Mouse (Mus musculus) hindbrain, embryonic 14.5 days (tissue): ENCODE measurements around the gene Cox8b. TPM values are rescaled to one million over a fixed set of nuclear protein-coding genes. Genes with fewer than 3 reads are reported as not detected.

Experiments used
- ATAC-seq: fragments of 200-750 bp; cut with Nextera tagmentation; 2 replicates; pipeline ENCODE4 v1.8.0; 2017; ENCODE audit warnings: moderate number of reproducible peaks, mild to moderate bottlenecking, moderate TSS enrichment, moderate library complexity; ENCODE audit not compliant: low FRiP score
- DNase-seq: peaks from one replicate; pipeline ENCODE4 v3.0.0-alpha.2; 2015; ENCODE audit warnings: low spot score
- H3K27ac ChIP-seq: fragments of 300-500 bp; sonication (generic); 2 replicates; pipeline ENCODE4 v1.5.1; 2014; ENCODE audit warnings: mild to moderate bottlenecking, moderate library complexity
- H3K27me3 ChIP-seq: fragments of 300-500 bp; sonication (generic); 2 replicates; pipeline ENCODE4 v1.6.1; 2014; ENCODE audit warnings: mild to moderate bottlenecking, low read length, mixed read lengths; ENCODE audit not compliant: control insufficient read depth, insufficient read depth
- H3K36me3 ChIP-seq: fragments of 300-500 bp; sonication (generic); replicated peaks from 2 replicates; pipeline ENCODE4 v1.6.1; 2014; ENCODE audit not compliant: control insufficient read depth, insufficient read depth
- H3K4me1 ChIP-seq: fragments of 300-500 bp; sonication (generic); replicated peaks from 2 replicates; pipeline ENCODE4 v1.6.1; 2014; ENCODE audit warnings: antibody characterized with exemption, low read length, mixed read lengths; ENCODE audit not compliant: control insufficient read depth, insufficient read depth
- H3K4me2 ChIP-seq: fragments of 300-500 bp; sonication (generic); replicated peaks from 2 replicates; pipeline ENCODE4 v1.6.1; 2014; ENCODE audit warnings: mild to moderate bottlenecking, moderate library complexity
- H3K4me3 ChIP-seq: fragments of 300-500 bp; sonication (generic); replicated peaks from 2 replicates; pipeline ENCODE4 v1.5.1; 2014; ENCODE audit warnings: mild to moderate bottlenecking, low read length
- H3K9ac ChIP-seq: fragments of 300-500 bp; sonication (generic); 2 replicates; pipeline ENCODE4 v1.6.1; 2014
- H3K9me3 ChIP-seq: fragments of 300-500 bp; sonication (generic); 2 replicates; pipeline ENCODE4 v1.6.1; 2016; ENCODE audit warnings: low read length; ENCODE audit not compliant: control insufficient read depth
- WGBS: fragments of 180-500 bp; shearing (Covaris S2); extraction: QIAGEN DNeasy Blood & Tissue Kit; methylation state at CpG from one replicate; pipeline ENCODE4 v1.1.7; 2014; 5-methylcytosine and 5-hydroxymethylcytosine counted together
- polyA plus RNA-seq: library from polyadenylated mRNA; unstranded; fragments of >200 nt; fragmentation: Nextera tagmentation; extraction: Ambion mirVana; gene quantifications from 2 replicates; pipeline ENCODE4 v1.2.1, GENCODE M21; 2014

The Cox8b gene
- polyA plus RNA-seq, 1 experiment from 2014 or later = not detected

DNA sequence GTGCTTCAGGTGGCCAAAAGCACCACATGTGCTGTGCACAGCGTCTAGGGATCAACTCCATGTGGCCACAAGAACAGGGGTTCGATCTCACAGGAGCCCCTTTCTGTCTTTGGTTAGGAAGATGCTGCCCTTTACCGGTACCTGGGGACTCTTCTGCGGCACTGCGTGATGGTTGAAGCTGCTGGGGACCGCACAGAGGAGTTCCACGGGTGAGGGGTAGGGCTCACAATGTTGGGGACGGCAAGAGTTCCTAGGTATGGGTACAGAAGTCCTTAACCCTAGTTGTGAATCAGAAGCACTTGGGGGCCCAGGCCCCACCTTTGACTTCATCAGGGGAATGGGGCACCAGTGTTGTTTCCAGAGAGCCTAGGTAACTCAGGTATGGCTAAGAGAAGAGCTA is 41.5 kb downstream of the Cox8b start:
- peak overlapping the region; percentile 83 for H3K4me2 ChIP-seq
- 94% methylated on average over 8 of the region's 8 CpGs for WGBS
- H3K27me3 ChIP-seq = no peaks in the 10 kb centered on the region
- H3K4me3 ChIP-seq = peak overlapping the region; percentile 83
- DNase-seq = no peak
- ATAC-seq = no peak
- no peak overlapping the region for H3K27ac ChIP-seq
- H3K9ac ChIP-seq = peak overlapping the region; percentile 38; the same call in 1 of the 2 replicates
- H3K36me3 ChIP-seq = peaks cover 64% of the 10 kb centered on the region
- no peaks in the 10 kb centered on the region for H3K9me3 ChIP-seq
- peaks cover 27% of the 10 kb centered on the region for H3K4me1 ChIP-seq

DNA sequence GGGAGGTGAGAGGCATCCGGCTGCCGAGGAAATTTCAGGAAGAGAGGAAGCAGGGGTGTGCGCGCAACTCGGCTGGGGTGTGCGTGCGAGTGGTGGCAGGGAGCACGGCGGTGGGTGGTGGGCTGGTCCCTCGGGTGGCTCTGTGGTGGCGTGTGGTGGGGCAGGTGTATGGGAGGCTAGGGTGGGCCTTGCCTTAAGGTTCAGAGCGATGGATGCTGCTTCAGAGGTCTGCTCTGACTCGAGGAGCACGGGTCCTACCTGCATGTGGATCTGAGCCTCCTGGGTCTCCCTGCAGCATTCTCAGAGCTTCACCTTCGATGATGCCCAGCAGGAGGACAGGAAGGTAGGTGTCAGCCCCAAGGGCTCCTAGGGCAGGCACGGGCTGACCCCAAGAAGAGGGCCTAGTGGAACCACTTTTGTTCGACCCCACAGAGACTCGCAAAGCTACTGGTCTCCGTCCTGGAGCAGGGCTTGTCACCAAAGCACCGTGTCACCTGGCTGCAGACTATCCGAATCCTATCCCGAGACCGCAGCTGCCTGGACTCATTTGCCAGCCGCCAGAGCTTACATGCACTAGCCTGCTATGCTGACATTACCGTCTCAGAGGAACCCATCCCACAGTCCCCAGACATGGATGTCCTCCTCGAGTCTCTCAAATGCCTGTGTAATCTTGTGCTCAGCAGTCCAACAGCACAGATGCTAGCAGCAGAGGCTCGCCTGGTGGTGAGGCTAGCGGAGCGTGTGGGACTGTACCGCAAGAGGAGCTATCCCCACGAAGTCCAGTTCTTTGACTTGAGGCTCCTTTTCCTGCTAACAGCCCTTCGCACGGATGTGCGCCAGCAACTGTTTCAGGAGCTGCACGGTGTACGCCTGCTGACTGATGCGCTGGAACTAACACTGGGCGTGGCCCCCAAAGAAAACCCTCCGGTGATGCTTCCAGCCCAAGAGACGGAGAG is 42.4 kb downstream of the Cox8b start, which contains the start of gene Bet1l:
Gene Bet1l (minus strand): TSS at position 28 of the 956 bp plus-strand sequence.
- Histone ChIP-seq H3K4me2 (peak within 1 kb of the TSS; percentile 83), H3K4me1 (peaks cover 27% of the 10 kb centered on the region), H3K27me3 (no peaks in the 10 kb centered on the region), H3K9me3 (no peaks in the 10 kb centered on the region), H3K27ac (peak within 1 kb of the TSS; percentile 89), H3K4me3 (peak within 1 kb of the TSS; percentile 83), H3K9ac (peak within 1 kb of the TSS; percentile 97), H3K36me3 (peaks cover 64% of the 10 kb centered on the region)
- WGBS = 37% methylated on average over 40 of the region's 40 CpGs
- DNase-seq (no peak), ATAC-seq (peak; percentile 49)

DNA sequence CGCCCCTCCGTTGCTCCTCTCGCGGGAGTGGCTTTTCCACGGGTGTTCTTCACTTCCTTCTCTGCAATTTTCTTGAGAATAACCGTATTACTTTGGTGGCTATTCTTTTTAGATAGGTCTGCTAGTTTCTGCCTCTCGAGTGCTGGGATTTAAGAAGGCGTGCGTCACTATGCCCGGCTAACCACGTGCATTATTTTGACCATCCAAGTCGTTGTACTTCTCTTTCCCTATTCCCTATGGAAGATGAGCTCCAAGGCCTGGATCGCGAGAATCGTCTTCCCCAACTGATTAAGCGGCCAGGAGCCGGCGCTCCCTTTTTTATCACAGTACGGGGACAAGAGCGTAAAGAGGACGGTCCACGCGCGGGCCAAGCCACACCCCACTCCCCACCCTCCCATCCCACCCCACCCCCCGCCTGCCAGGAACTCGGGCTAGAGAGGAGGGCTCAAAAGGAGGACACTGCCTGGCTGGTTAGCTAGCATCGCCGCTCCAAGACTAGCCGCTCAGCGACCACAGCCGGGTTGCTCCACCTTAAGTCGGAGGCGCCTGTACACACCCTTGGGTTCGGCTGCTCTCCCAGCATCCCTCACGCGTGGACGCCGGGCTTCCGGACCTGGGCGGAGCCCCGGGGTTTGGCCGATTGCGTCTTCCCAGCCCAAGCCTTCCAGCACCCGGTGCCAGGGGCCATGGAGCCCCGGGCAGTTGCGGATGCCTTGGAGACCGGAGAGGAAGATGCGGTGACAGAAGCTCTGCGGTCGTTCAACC is 43.3 kb downstream of the Cox8b start, which contains the start of gene Ric8a:
Gene Ric8a (plus strand): TSS at position 173 of the 765 bp plus-strand sequence.
- peak; percentile 78 for ATAC-seq
- peak within 1 kb of the TSS; percentile 83 for H3K4me2 ChIP-seq
- peak within 1 kb of the TSS; percentile 83 for H3K4me3 ChIP-seq
- peaks cover 64% of the 10 kb centered on the region for H3K36me3 ChIP-seq
- no peaks in the 10 kb centered on the region for H3K27me3 ChIP-seq
- peak within 1 kb of the TSS; percentile 89 for H3K27ac ChIP-seq
- no peaks in the 10 kb centered on the region for H3K9me3 ChIP-seq
- 0% methylated on average over 49 of the region's 50 CpGs for WGBS
- peak; percentile 70 for DNase-seq
- H3K4me1 ChIP-seq = peaks cover 27% of the 10 kb centered on the region
- peak within 1 kb of the TSS; percentile 97 for H3K9ac ChIP-seq

DNA sequence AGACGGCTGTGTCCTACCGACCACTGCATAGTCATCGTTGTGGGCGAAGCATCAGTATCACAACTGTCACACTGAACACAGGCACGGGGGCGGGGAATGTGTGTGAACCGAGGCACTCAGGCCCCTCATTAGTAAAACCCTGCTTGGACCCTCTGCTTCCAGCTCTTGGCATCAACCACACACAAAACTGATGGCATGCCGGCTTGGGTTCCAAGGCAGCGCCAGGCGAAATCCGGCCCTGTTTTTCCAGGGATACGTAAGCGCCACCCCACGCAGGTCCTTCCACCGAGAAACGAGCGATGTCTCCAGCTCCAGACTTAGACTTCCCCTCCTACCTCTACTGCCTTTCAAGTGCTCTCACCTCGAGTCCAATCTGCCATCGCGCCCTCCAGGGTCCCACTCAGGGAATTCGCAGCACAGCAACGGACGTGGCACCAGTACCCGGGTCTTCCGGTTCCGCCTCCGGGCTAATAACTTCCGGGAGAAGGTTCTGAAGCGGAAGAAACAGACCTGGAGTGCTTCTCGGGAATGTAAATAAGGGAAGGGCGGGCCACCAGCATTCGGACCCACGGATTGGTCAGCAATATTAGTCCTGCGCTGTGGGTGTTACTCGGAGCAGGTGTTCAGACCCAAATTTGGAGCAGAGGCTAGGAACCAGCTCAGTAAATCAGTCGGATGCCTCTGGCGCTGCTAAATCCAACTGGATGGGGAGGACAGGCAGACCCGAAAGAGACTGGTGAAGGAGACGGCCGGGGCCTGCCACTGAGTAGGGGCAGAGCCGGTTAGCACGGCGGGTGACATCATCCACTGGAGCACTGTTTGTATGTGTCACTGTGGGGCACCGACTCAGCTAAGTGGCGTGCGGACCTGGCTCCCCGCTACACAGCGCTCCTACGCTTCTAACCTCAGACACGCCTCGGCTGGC is 44.1 kb downstream of the Cox8b start, which contains the start of gene Gm45785:
Gene Gm45785 (minus strand): TSS at position 472 of the 925 bp plus-strand sequence.
- DNase-seq (peak; percentile 87), ATAC-seq (peak; percentile 75)
- peaks cover 27% of the 10 kb centered on the region for H3K4me1 ChIP-seq
- peak within 1 kb of the TSS; percentile 83 for H3K4me3 ChIP-seq
- H3K27ac ChIP-seq = peak within 1 kb of the TSS; percentile 89
- peak within 1 kb of the TSS; percentile 97 for H3K9ac ChIP-seq
- WGBS = 2% methylated on average over 51 of the region's 51 CpGs
- H3K27me3 ChIP-seq = no peaks in the 10 kb centered on the region
- H3K9me3 ChIP-seq = no peaks in the 10 kb centered on the region
- peaks cover 63% of the 10 kb centered on the region for H3K36me3 ChIP-seq
- peak within 1 kb of the TSS; percentile 83 for H3K4me2 ChIP-seq

DNA sequence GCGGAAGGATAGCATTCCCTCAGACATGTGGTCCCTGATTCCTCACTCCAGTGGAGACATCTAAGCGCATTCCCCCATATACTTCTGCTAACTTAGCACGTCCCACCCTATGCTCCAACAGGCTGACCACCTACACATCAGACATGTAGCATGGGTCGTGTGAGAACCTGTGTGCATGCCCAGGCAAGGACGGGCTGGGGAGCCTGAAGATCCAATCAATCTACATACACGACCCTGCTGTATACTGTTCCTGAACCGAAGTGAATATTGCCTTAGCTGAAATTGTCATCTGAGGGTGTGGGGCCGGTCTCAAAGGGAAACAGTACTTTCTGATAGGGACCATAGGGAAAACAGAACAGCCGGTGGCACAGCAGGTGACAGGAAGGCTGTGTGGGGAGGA is 45.1 kb downstream of the Cox8b start:
- peak overlapping the region; percentile 83 for H3K4me2 ChIP-seq
- peaks cover 27% of the 10 kb centered on the region for H3K4me1 ChIP-seq
- H3K36me3 ChIP-seq = peaks cover 54% of the 10 kb centered on the region
- H3K27ac ChIP-seq = no peak overlapping the region
- H3K9ac ChIP-seq = peak overlapping the region; percentile 97
- no peaks in the 10 kb centered on the region for H3K27me3 ChIP-seq
- 81% methylated on average over 9 of the region's 9 CpGs for WGBS
- peak overlapping the region; percentile 83 for H3K4me3 ChIP-seq
- H3K9me3 ChIP-seq = no peaks in the 10 kb centered on the region
- DNase-seq (no peak), ATAC-seq (no peak)

DNA sequence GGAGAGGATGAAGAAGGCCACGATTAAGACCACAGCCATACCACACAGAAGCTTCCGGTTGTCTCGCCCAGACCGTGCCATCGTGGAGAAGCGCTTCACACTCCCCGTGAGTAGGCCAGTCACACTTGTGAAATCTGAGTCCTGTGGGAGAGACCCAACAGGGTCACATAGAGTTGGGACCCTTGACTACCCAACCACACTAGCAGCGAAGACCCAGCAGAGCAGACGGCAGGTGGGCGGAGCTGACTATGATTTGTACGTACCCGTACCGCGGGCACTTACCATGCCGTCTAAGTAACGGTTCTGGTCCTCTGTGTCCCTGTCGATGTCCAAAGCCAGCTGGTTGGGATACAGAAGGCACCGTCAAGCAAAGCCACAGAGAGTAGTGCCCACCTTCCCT is 45.8 kb downstream of the Cox8b start:
- DNase-seq (no peak), ATAC-seq (no peak)
- Histone ChIP-seq H3K27me3 (no peaks in the 10 kb centered on the region), H3K4me1 (peaks cover 27% of the 10 kb centered on the region), H3K4me2 (no peak overlapping the region), H3K4me3 (no peak overlapping the region), H3K9ac (no peak overlapping the region), H3K36me3 (peaks cover 48% of the 10 kb centered on the region), H3K9me3 (no peaks in the 10 kb centered on the region), H3K27ac (no peak overlapping the region)
- 95% methylated on average over 18 of the region's 18 CpGs for WGBS

DNA sequence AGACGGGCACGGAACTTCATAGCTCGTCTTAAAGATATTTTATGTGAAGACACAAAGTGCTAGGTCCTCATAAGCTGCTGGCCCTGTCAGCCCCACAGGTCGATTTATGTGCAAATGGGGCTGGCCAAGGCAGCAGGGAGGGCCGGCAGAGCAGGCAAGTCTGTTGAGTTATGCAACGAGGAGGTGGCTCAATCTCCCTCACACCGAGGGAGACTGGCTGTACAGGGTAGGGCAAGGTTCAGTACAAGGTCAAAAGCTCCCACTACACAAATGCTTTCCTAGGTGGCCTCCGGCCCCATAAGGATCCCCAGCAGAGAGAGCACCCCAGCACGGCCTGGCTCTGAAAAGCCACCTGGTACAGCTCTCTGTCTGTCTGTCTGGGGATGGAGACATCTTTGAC is 46.9 kb downstream of the Cox8b start:
- Histone ChIP-seq H3K36me3 (peaks cover 37% of the 10 kb centered on the region), H3K27me3 (no peaks in the 10 kb centered on the region), H3K27ac (no peak overlapping the region), H3K9ac (no peak overlapping the region), H3K4me2 (no peak overlapping the region), H3K4me1 (peaks cover 16% of the 10 kb centered on the region), H3K4me3 (no peak overlapping the region), H3K9me3 (no peaks in the 10 kb centered on the region)
- 86% methylated on average over 9 of the region's 9 CpGs for WGBS
- no peak for DNase-seq
- no peak for ATAC-seq

DNA sequence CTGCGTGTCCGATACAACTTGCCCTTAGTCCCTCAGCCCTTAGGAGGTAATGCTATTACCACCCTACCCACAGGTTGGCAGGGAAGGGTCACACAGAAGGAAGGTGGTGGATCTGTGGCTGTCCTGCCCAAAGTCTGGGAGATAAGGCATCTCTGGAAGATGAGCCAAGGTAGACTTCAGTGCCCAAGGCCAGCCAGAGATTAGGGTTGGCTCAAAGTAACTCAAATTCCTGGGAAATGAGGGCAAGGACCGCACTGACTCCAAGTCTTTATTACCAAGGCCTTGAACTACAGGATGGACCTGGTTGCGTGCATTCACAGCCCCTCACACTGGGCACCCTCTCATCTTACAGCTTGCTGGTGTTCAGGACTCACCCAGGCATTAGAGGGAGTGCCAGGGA is 48.3 kb downstream of the Cox8b start:
- no peak for DNase-seq
- 93% methylated on average over 4 of the region's 4 CpGs for WGBS
- no peaks in the 10 kb centered on the region for H3K27me3 ChIP-seq
- H3K9me3 ChIP-seq = no peaks in the 10 kb centered on the region
- peaks cover 8% of the 10 kb centered on the region for H3K4me1 ChIP-seq
- no peak overlapping the region for H3K9ac ChIP-seq
- no peak for ATAC-seq
- no peak overlapping the region for H3K4me3 ChIP-seq
- no peak overlapping the region for H3K4me2 ChIP-seq
- peaks cover 36% of the 10 kb centered on the region for H3K36me3 ChIP-seq
- H3K27ac ChIP-seq = no peak overlapping the region
